Mouse (Mus musculus): ENCODE results near the gene Mrtfa. TPM values are rescaled to one million over a fixed set of nuclear protein-coding genes. Genes with fewer than 3 reads are reported as not detected.

Mrtfa gene
- polyA plus RNA-seq, 1 experiment from 2014 or later: 29.3 TPM

Other genes with a start within 250 kb of the Mrtfa start
- 99.8 and 102 TPM in 2 replicates for gene Adsl, start 242.3 kb downstream of the Mrtfa start, polyA plus RNA-seq (2015; fragmentation: Nextera tagmentation; extraction: Ambion mirVana)
- 74.3 and 84.5 TPM in 2 replicates for gene Sgsm3, start 213.0 kb downstream of the Mrtfa start, polyA plus RNA-seq (2015; fragmentation: Nextera tagmentation; extraction: Ambion mirVana)
- gene Mchr1, start 44.7 kb upstream of the Mrtfa start, polyA plus RNA-seq (2015; fragmentation: Nextera tagmentation; extraction: Ambion mirVana): 6.7 and 8.7 TPM in 2 replicates
- 136 and 141 TPM in 2 replicates for gene Slc25a17, start 170.1 kb upstream of the Mrtfa start, polyA plus RNA-seq (2015; fragmentation: Nextera tagmentation; extraction: Ambion mirVana)
- gene St13, start 209.3 kb upstream of the Mrtfa start, polyA plus RNA-seq (2015; fragmentation: Nextera tagmentation; extraction: Ambion mirVana): 216 and 221 TPM in 2 replicates
- gene Xpnpep3, start 209.4 kb upstream of the Mrtfa start, polyA plus RNA-seq (2015; fragmentation: Nextera tagmentation; extraction: Ambion mirVana): 9.6 and 10.0 TPM in 2 replicates
- 1.0 and 2.2 TPM in 2 replicates for gene Dnajb7, start 217.5 kb upstream of the Mrtfa start, polyA plus RNA-seq (2015; fragmentation: Nextera tagmentation; extraction: Ambion mirVana)